In genomic region chr3:39643194-39643593, GRCm38 (mm10) we compare ENCODE assay signal across 28 mouse cellular contexts.
"Had no signal": no experiment of that assay in that cellular context is flagged by ENCODE, and none has a peak within 500 bp of the region (broad histone marks: within the 10 kb centered on the region; RNA-seq: fewer than 3 reads in every experiment).

No protein-coding gene starts in this region.

- H3K9me3 ChIP-seq: heart, embryonic 13.5 days; heart, embryonic 15.5 days; hindbrain, embryonic 13.5 days; hindbrain, embryonic 15.5 days; kidney, embryonic 15.5 days; limb, embryonic 13.5 days; limb, embryonic 15.5 days; liver, embryonic 13.5 days; liver, embryonic 15.5 days had no signal

- H3K27me3 ChIP-seq: heart, embryonic 13.5 days; heart, embryonic 15.5 days; hindbrain, embryonic 13.5 days; hindbrain, embryonic 15.5 days; kidney, embryonic 15.5 days; limb, embryonic 13.5 days; limb, embryonic 15.5 days; liver, embryonic 13.5 days; liver, embryonic 15.5 days had no signal

- H3K4me3 ChIP-seq: heart, adult 2 months; heart, embryonic 13.5 days; heart, embryonic 15.5 days; hindbrain, embryonic 13.5 days; hindbrain, embryonic 15.5 days; kidney, embryonic 15.5 days; limb, embryonic 13.5 days; limb, embryonic 15.5 days; liver, embryonic 13.5 days; liver, embryonic 15.5 days had no signal

- H3K9ac ChIP-seq: heart, embryonic 13.5 days; heart, embryonic 15.5 days; hindbrain, embryonic 13.5 days; hindbrain, embryonic 15.5 days; kidney, embryonic 15.5 days; limb, embryonic 13.5 days; limb, embryonic 15.5 days; liver, embryonic 13.5 days; liver, embryonic 15.5 days; liver, postnatal 0 days had no signal

- H3K4me2 ChIP-seq: heart, embryonic 11.5 days; heart, embryonic 13.5 days; heart, embryonic 15.5 days; hindbrain, embryonic 13.5 days; hindbrain, embryonic 15.5 days; kidney, embryonic 15.5 days; limb, embryonic 13.5 days; limb, embryonic 15.5 days; liver, embryonic 13.5 days; liver, embryonic 15.5 days had no signal

- H3K4me1 ChIP-seq: heart, embryonic 13.5 days; heart, embryonic 15.5 days; hindbrain, embryonic 15.5 days; kidney, embryonic 15.5 days; limb, embryonic 15.5 days; liver, embryonic 13.5 days; liver, embryonic 15.5 days had no signal

- H3K36me3 ChIP-seq: heart, embryonic 13.5 days; heart, embryonic 15.5 days; hindbrain, embryonic 13.5 days; hindbrain, embryonic 15.5 days; kidney, embryonic 15.5 days; limb, embryonic 13.5 days; limb, embryonic 15.5 days; liver, embryonic 13.5 days; liver, embryonic 15.5 days had no signal

- DNase-seq: gastrocnemius, postnatal 14 days; gastrocnemius, postnatal 36 days; heart, adult 11 months; heart, adult 2 months; heart, postnatal 14 days; heart, postnatal 36 days; kidney, adult 11 months; kidney, adult 2 months; kidney, adult 9 months; kidney, postnatal 14 days; kidney, postnatal 36 days; layer of hippocampus, adult 9-11 months; layer of hippocampus, postnatal 36 days; left cerebral cortex, postnatal 4 days; liver, embryonic 13.5 days; liver, postnatal 0 days had no signal

- H3K27ac ChIP-seq: heart, adult 2 months; heart, embryonic 13.5 days; heart, embryonic 15.5 days; hindbrain, embryonic 13.5 days; hindbrain, embryonic 15.5 days; hindbrain, postnatal 0 days; kidney, embryonic 15.5 days; kidney, postnatal 0 days; limb, embryonic 13.5 days; limb, embryonic 15.5 days; liver, embryonic 13.5 days; liver, embryonic 15.5 days had no signal

- ATAC-seq: hindbrain, postnatal 0 days; intestine, embryonic 16.5 days; liver, postnatal 0 days had no signal
